Mouse (Mus musculus) heart, adult 2 months (tissue): Measurements from ENCODE around the gene Ostc. TPM values are rescaled to one million over a fixed set of nuclear protein-coding genes. Genes with fewer than 3 reads are reported as not detected.

Source experiments
- DNase-seq, 2 experiments: peaks; one replicate each; pipeline ENCODE4 v3.0.0; 2021
- H3K27ac ChIP-seq: fragments of 200-600 bp; 2 replicates; pipeline ENCODE4 v1.8.1; 2022
- H3K27me3 ChIP-seq: fragments of 200-500 bp; 2 replicates; pipeline ENCODE4 v1.6.1; 2012; ENCODE audit warnings: mild to moderate bottlenecking, low read length, inconsistent platforms, mixed read lengths; ENCODE audit not compliant: control insufficient read depth, insufficient read depth
- H3K36me3 ChIP-seq: fragments of 200-500 bp; 2 replicates; pipeline ENCODE4 v1.6.1; 2012; ENCODE audit warnings: low read length, inconsistent platforms; ENCODE audit not compliant: control insufficient read depth, insufficient read depth
- H3K4me1 ChIP-seq: fragments of 200-500 bp; 2 replicates; pipeline ENCODE4 v1.6.1; 2011; ENCODE audit warnings: low read length; ENCODE audit not compliant: control insufficient read depth, insufficient read depth
- H3K4me3 ChIP-seq: fragments of 200-600 bp; 2 replicates; pipeline ENCODE4 v1.8.1; 2022
- H3K79me2 ChIP-seq: fragments of 200-500 bp; replicated peaks from 2 replicates; pipeline ENCODE4 v1.6.1; 2012; ENCODE audit warnings: mild to moderate bottlenecking, inconsistent platforms, low read length, moderate library complexity, mixed read lengths; ENCODE audit not compliant: control insufficient read depth, insufficient read depth
- H3K9ac ChIP-seq: fragments of 200-500 bp; 2 replicates; pipeline ENCODE4 v1.6.1; 2012; ENCODE audit warnings: low read depth, mild to moderate bottlenecking, control low read depth, inconsistent platforms, low read length, mixed read lengths
- CTCF ChIP-seq: fragments of 200-600 bp; IDR thresholded peaks from 2 replicates; pipeline ENCODE4 v1.8.1; 2022; ENCODE audit warnings: antibody characterized with exemption, mild to moderate bottlenecking, moderate library complexity
- EP300 ChIP-seq: fragments of 200-500 bp; IDR thresholded peaks from 2 replicates; pipeline ENCODE4 v1.6.1; 2011; ENCODE audit warnings: low read depth, low read length, control low read depth; ENCODE audit not compliant: insufficient read depth
- POLR2A ChIP-seq: fragments of 200-500 bp; IDR thresholded peaks from 2 replicates; pipeline ENCODE4 v1.6.1; 2011; ENCODE audit warnings: mild to moderate bottlenecking, low read depth, low read length, control low read depth; ENCODE audit not compliant: insufficient read depth
- WGBS: fragments of 180-500 bp; shearing (Covaris S2); methylation state at CpG from one replicate; pipeline ENCODE4 v1.1.7; 2018; 5-methylcytosine and 5-hydroxymethylcytosine counted together
- intact Hi-C: fragments of 180-260 bp; cut with DNase I; formaldehyde crosslinking; loops from one replicate; pipeline ENCODE4 v1.15.1; 2025
- polyA plus RNA-seq: library from polyadenylated mRNA; depleted of rRNA; stranded (reverse); fragments of >200 nt; gene quantifications from 2 replicates; pipeline ENCODE4 v1.2.3, GENCODE M21; 2012
- total RNA-seq, 2 experiments: library from RNA; stranded (reverse); gene quantifications; 2 replicates each; pipeline ENCODE4 v1.2.3; 2021

Ostc gene
- total and polyA plus RNA-seq, 3 experiments = 32.8 to 50.9 (median 46.7) TPM

GRCm38 (mm10) chr3:130685014-130685366, 24.3 kb downstream of the Ostc start:
- intact Hi-C loops = loop anchor here (5.0 kb wide), 1 partner anchor 78 kb away; no protein-coding TSS in a partner anchor
- no peak for TF ChIP-seq EP300

GRCm38 (mm10) chr3:130684276-130685013, 24.8 kb downstream of the Ostc start:
- intact Hi-C loops = loop anchor here (5.0 kb wide), 1 partner anchor 77 kb away; no protein-coding TSS in a partner anchor
- Histone ChIP-seq H3K27me3 (no peaks in the 10 kb centered on the region), H3K4me1 (no peaks in the 10 kb centered on the region), H3K36me3 (no peaks in the 10 kb centered on the region), H3K9ac (no peak overlapping the region), H3K27ac (no peak overlapping the region), H3K79me2 (no peaks in the 10 kb centered on the region), H3K4me3 (no peak overlapping the region)
- DNase-seq = no peak
- 86% methylated on average over 9 of the region's 9 CpGs for WGBS
- no peak for TF ChIP-seq CTCF
- no peak for TF ChIP-seq EP300
- TF ChIP-seq POLR2A = no peak

More at GRCm38 (mm10) chr3:130685014-130685366, 24.3 kb downstream of the Ostc start:
- no peak for DNase-seq
- H3K4me3 ChIP-seq = no peak overlapping the region
- H3K27ac ChIP-seq = no peak overlapping the region
- no peak overlapping the region for H3K9ac ChIP-seq
- no peaks in the 10 kb centered on the region for H3K79me2 ChIP-seq
- no peaks in the 10 kb centered on the region for H3K4me1 ChIP-seq
- 80% methylated on average over 8 of the region's 8 CpGs for WGBS
- H3K27me3 ChIP-seq = no peaks in the 10 kb centered on the region
- H3K36me3 ChIP-seq = no peaks in the 10 kb centered on the region

- intact Hi-C loops = no loop called here
Observed at GRCm38 (mm10) chr3:130683836-130684235, 25.4 kb downstream of the Ostc start.

GRCm38 (mm10) chr3:130682183-130682582, 27.1 kb downstream of the Ostc start:
- no peak overlapping the region for H3K4me3 ChIP-seq
- TF ChIP-seq EP300 = no peak
- no peak for TF ChIP-seq POLR2A
- TF ChIP-seq CTCF = no peak
- no peaks in the 10 kb centered on the region for H3K79me2 ChIP-seq
- no peaks in the 10 kb centered on the region for H3K27me3 ChIP-seq
- no peaks in the 10 kb centered on the region for H3K4me1 ChIP-seq
- DNase-seq = no peak
- H3K9ac ChIP-seq = no peak overlapping the region
- no peak overlapping the region for H3K27ac ChIP-seq
- 79% methylated on average over 9 of the region's 9 CpGs for WGBS
- intact Hi-C loops = no loop called here
- no peaks in the 10 kb centered on the region for H3K36me3 ChIP-seq

More at GRCm38 (mm10) chr3:130683836-130684235, 25.4 kb downstream of the Ostc start:
- Histone ChIP-seq H3K79me2 (no peaks in the 10 kb centered on the region), H3K4me3 (no peak overlapping the region), H3K9ac (no peak overlapping the region), H3K4me1 (no peaks in the 10 kb centered on the region), H3K27me3 (no peaks in the 10 kb centered on the region), H3K27ac (no peak overlapping the region), H3K36me3 (no peaks in the 10 kb centered on the region)
- TF ChIP-seq CTCF (no peak), POLR2A (no peak), EP300 (no peak)
- DNase-seq = no peak
- 77% methylated on average over 8 of the region's 8 CpGs for WGBS

- no peak overlapping the region for H3K4me3 ChIP-seq
- intact Hi-C loops = no loop called here
- no peaks in the 10 kb centered on the region for H3K36me3 ChIP-seq
- H3K27ac ChIP-seq = no peak overlapping the region
- no peak for TF ChIP-seq POLR2A
- TF ChIP-seq EP300 = no peak
- no peak for TF ChIP-seq CTCF
- no peaks in the 10 kb centered on the region for H3K27me3 ChIP-seq
- no peaks in the 10 kb centered on the region for H3K4me1 ChIP-seq
- WGBS = 94% methylated on average over 2 of the region's 2 CpGs
- no peak overlapping the region for H3K9ac ChIP-seq
- no peaks in the 10 kb centered on the region for H3K79me2 ChIP-seq
- no peak for DNase-seq
Observed at GRCm38 (mm10) chr3:130681226-130681625, 28.0 kb downstream of the Ostc start.

GRCm38 (mm10) chr3:130677671-130678460, 31.4 kb downstream of the Ostc start:
- Histone ChIP-seq H3K36me3 (no peaks in the 10 kb centered on the region), H3K27me3 (no peaks in the 10 kb centered on the region), H3K79me2 (no peaks in the 10 kb centered on the region), H3K27ac (no peak overlapping the region), H3K4me1 (no peaks in the 10 kb centered on the region), H3K4me3 (no peak overlapping the region), H3K9ac (no peak overlapping the region)
- 94% methylated on average over 19 of the region's 19 CpGs for WGBS
- intact Hi-C loops = no loop called here
- no peak for TF ChIP-seq POLR2A
- TF ChIP-seq CTCF = no peak
- no peak for TF ChIP-seq EP300
- DNase-seq = no peak
